Mouse (Mus musculus): ENCODE measurements at regions not wholly inside any gene's neighbourhood (a gene's known extent, or its start where the extent isn't known, plus 50 kb on each side); places are given as distances from the start of the nearest gene placed in this dataset.
A peak's percentile ranks its signal among the peaks of the same experiment; 100 is the strongest.

GRCm38 (mm10) chr12:26547466-26547865, 78.5 kb downstream of the Cmpk2 start:
- DNase-seq, result no peak
- H3K4me3 ChIP-seq (replicated peaks; ENCODE audit: extremely low read depth, low read depth, low read length), result no peak overlapping the region
- no peaks in the 10 kb centered on the region; the same call in 1 of the 2 replicates for H3K4me1 ChIP-seq (ENCODE audit: control insufficient read depth, insufficient read depth, low read length)
- no peak for TF ChIP-seq POLR2A (IDR thresholded peaks at IDR 0.05; ENCODE audit: borderline replicate concordance, extremely low read depth, low read depth, low read length)
- no peak for TF ChIP-seq CTCF (IDR thresholded peaks at IDR 0.05; ENCODE audit: insufficient read depth, low read length)
- WGBS, result 18% methylated on average over 1 of the region's 1 CpGs

- DNase-seq, result no peak
- TF ChIP-seq CTCF (IDR thresholded peaks at IDR 0.05; ENCODE audit: insufficient read depth, low read length) (no peak), POLR2A (IDR thresholded peaks at IDR 0.05; ENCODE audit: borderline replicate concordance, extremely low read depth, low read depth, low read length) (no peak)
- WGBS, result 39% methylated on average over 6 of the region's 6 CpGs
- no peaks in the 10 kb centered on the region; the same call in 1 of the 2 replicates for H3K4me1 ChIP-seq (ENCODE audit: control insufficient read depth, insufficient read depth, low read length)
- no peak overlapping the region for H3K4me3 ChIP-seq (replicated peaks; ENCODE audit: extremely low read depth, low read depth, low read length)
These were observed 77.4 kb downstream of the Cmpk2 start for GRCm38 (mm10) chr12:26546361-26546760.

- no peak for DNase-seq
- no peak overlapping the region for H3K4me3 ChIP-seq (replicated peaks; ENCODE audit: extremely low read depth, low read depth, low read length)
- 72% methylated on average over 1 of the region's 1 CpGs for WGBS
- no peaks in the 10 kb centered on the region; the same call in 1 of the 2 replicates for H3K4me1 ChIP-seq (ENCODE audit: control insufficient read depth, insufficient read depth, low read length)
- no peak for TF ChIP-seq POLR2A (IDR thresholded peaks at IDR 0.05; ENCODE audit: borderline replicate concordance, extremely low read depth, low read depth, low read length)
- TF ChIP-seq CTCF (IDR thresholded peaks at IDR 0.05; ENCODE audit: insufficient read depth, low read length), result no peak
These were observed 74.5 kb downstream of the Cmpk2 start for GRCm38 (mm10) chr12:26543463-26543862.

- no peak for DNase-seq
- WGBS, result 49% methylated on average over 2 of the region's 2 CpGs
- TF ChIP-seq CTCF (IDR thresholded peaks at IDR 0.05; ENCODE audit: insufficient read depth, low read length) (no peak), POLR2A (IDR thresholded peaks at IDR 0.05; ENCODE audit: borderline replicate concordance, extremely low read depth, low read depth, low read length) (no peak)
- Histone ChIP-seq H3K4me1 (ENCODE audit: control insufficient read depth, insufficient read depth, low read length) (no peaks in the 10 kb centered on the region; the same call in 1 of the 2 replicates), H3K4me3 (replicated peaks; ENCODE audit: extremely low read depth, low read depth, low read length) (no peak overlapping the region)
These were observed 73.4 kb downstream of the Cmpk2 start for GRCm38 (mm10) chr12:26542451-26542850.

GRCm38 (mm10) chr12:26535261-26535890, 66.4 kb downstream of the Cmpk2 start:
- TF ChIP-seq CTCF (IDR thresholded peaks at IDR 0.05; ENCODE audit: insufficient read depth, low read length) (no peak), POLR2A (IDR thresholded peaks at IDR 0.05; ENCODE audit: borderline replicate concordance, extremely low read depth, low read depth, low read length) (no peak)
- DNase-seq, result no peak
- WGBS, result 67% methylated on average over 9 of the region's 9 CpGs

GRCm38 (mm10) chr12:26534229-26535105, 65.5 kb downstream of the Cmpk2 start:
- Histone ChIP-seq H3K4me1 (ENCODE audit: control insufficient read depth, insufficient read depth, low read length) (no peaks in the 10 kb centered on the region), H3K4me3 (replicated peaks; ENCODE audit: extremely low read depth, low read depth, low read length) (no peak overlapping the region)
- DNase-seq, result no peak
- TF ChIP-seq CTCF (IDR thresholded peaks at IDR 0.05; ENCODE audit: insufficient read depth, low read length), result no peak
- TF ChIP-seq POLR2A (IDR thresholded peaks at IDR 0.05; ENCODE audit: borderline replicate concordance, extremely low read depth, low read depth, low read length), result no peak
- 25% methylated on average over 9 of the region's 9 CpGs for WGBS

More at GRCm38 (mm10) chr12:26535261-26535890, 66.4 kb downstream of the Cmpk2 start:
- no peaks in the 10 kb centered on the region for H3K4me1 ChIP-seq (ENCODE audit: control insufficient read depth, insufficient read depth, low read length)
- no peak overlapping the region for H3K4me3 ChIP-seq (replicated peaks; ENCODE audit: extremely low read depth, low read depth, low read length)

GRCm38 (mm10) chr12:26533641-26534151, 64.7 kb downstream of the Cmpk2 start:
- Histone ChIP-seq H3K4me1 (ENCODE audit: control insufficient read depth, insufficient read depth, low read length) (no peaks in the 10 kb centered on the region), H3K4me3 (replicated peaks; ENCODE audit: extremely low read depth, low read depth, low read length) (no peak overlapping the region)
- no peak for DNase-seq
- whole genome bisulfite sequencing, result 54% methylated on average over 9 of the region's 9 CpGs
- no peak for TF ChIP-seq CTCF (IDR thresholded peaks at IDR 0.05; ENCODE audit: insufficient read depth, low read length)
- no peak for TF ChIP-seq POLR2A (IDR thresholded peaks at IDR 0.05; ENCODE audit: borderline replicate concordance, extremely low read depth, low read depth, low read length)

- TF ChIP-seq CTCF (IDR thresholded peaks at IDR 0.05; ENCODE audit: insufficient read depth, low read length) (peak; percentile 92), POLR2A (IDR thresholded peaks at IDR 0.05; ENCODE audit: borderline replicate concordance, extremely low read depth, low read depth, low read length) (no peak)
- 35% methylated on average over 13 of the region's 13 CpGs for WGBS
- DNase-seq, result peak; percentile 69
These were observed 64.0 kb downstream of the Cmpk2 start for GRCm38 (mm10) chr12:26532823-26533640.

GRCm38 (mm10) chr12:26532076-26532475, 63.1 kb downstream of the Cmpk2 start:
- no peak overlapping the region for H3K4me3 ChIP-seq (replicated peaks; ENCODE audit: extremely low read depth, low read depth, low read length)
- TF ChIP-seq POLR2A (IDR thresholded peaks at IDR 0.05; ENCODE audit: borderline replicate concordance, extremely low read depth, low read depth, low read length) (no peak), CTCF (IDR thresholded peaks at IDR 0.05; ENCODE audit: insufficient read depth, low read length) (no peak)
- 79% methylated on average over 6 of the region's 6 CpGs for WGBS
- DNase-seq, result no peak
- no peaks in the 10 kb centered on the region for H3K4me1 ChIP-seq (ENCODE audit: control insufficient read depth, insufficient read depth, low read length)

More at GRCm38 (mm10) chr12:26532823-26533640, 64.0 kb downstream of the Cmpk2 start:
- Histone ChIP-seq H3K4me3 (replicated peaks; ENCODE audit: extremely low read depth, low read depth, low read length) (no peak overlapping the region), H3K4me1 (ENCODE audit: control insufficient read depth, insufficient read depth, low read length) (no peaks in the 10 kb centered on the region)

Data from lung, adult 2 months (tissue).